In genomic region chr14:40999904-41000645, GRCm38 (mm10) we compare ENCODE assay signal across 14 mouse cellular contexts. TPM values are rescaled to one million over a fixed set of nuclear protein-coding genes. Genes with fewer than 3 reads are reported as not detected.
DNase-seq lines count a peak whose midpoint lies in the region; ATAC-seq lines count a peak whose summit lies in the region.
"Had no signal": no experiment of that assay in that cellular context is flagged by ENCODE, and none has a peak within 500 bp of the region (broad histone marks: within the 10 kb centered on the region; RNA-seq: fewer than 3 reads in every experiment).

No protein-coding gene starts in this region.

- peaks cover 44% of the 10 kb centered on the region for H3K36me3 ChIP-seq in midbrain, embryonic 13.5 days
- H3K36me3 ChIP-seq: stomach, embryonic 15.5 days had no signal

- peak; percentile 40 for DNase-seq in thymus, postnatal 0 days (ENCODE audit: low spot score)
- no peak for DNase-seq in thymus, postnatal 10 days (ENCODE audit: low spot score in 2 of 2)
- no peak for DNase-seq in layer of hippocampus, adult 9-10 months (ENCODE audit: low spot score)
- no peak for DNase-seq in cerebellum, adult 8-10 months
- DNase-seq: adrenal gland, adult 8-10 months; heart, postnatal 36 days had no signal

- no peak overlapping the region for H3K9ac ChIP-seq in midbrain, embryonic 13.5 days (replicated peaks)
- H3K9ac ChIP-seq: liver, embryonic 12.5 days; stomach, embryonic 15.5 days had no signal

- no peak overlapping the region for H3K4me2 ChIP-seq in midbrain, embryonic 13.5 days (replicated peaks)
- H3K4me2 ChIP-seq: liver, embryonic 12.5 days; stomach, embryonic 15.5 days had no signal

- H3K4me3 ChIP-seq in midbrain, embryonic 13.5 days (replicated peaks): no peak overlapping the region
- H3K4me3 ChIP-seq: liver, embryonic 12.5 days; myocyte; stomach, embryonic 15.5 days had no signal

- WGBS in midbrain, embryonic 13.5 days: 84% methylated on average over 7 of the region's 7 CpGs

- H3K27ac ChIP-seq in midbrain, embryonic 13.5 days: no peak overlapping the region
- H3K27ac ChIP-seq: macrophage; stomach, embryonic 15.5 days had no signal

- no peaks in the 10 kb centered on the region for H3K9me3 ChIP-seq in midbrain, embryonic 13.5 days
- H3K9me3 ChIP-seq: liver, embryonic 12.5 days; stomach, embryonic 15.5 days had no signal

- ATAC-seq in activated CD4-positive, CD25-positive, alpha-beta regulatory T cell, adult 4 months: peak; percentile 94
- peak; percentile 35 for ATAC-seq in megakaryocyte, adult 5-6 weeks (ENCODE audit: poor library complexity, severe bottlenecking)
- no peak for ATAC-seq in midbrain, embryonic 13.5 days
- ATAC-seq: intestine, postnatal 0 days; liver, embryonic 12.5 days had no signal

- no peaks in the 10 kb centered on the region; the same call in 1 of the 2 replicates for H3K27me3 ChIP-seq in midbrain, embryonic 13.5 days
- H3K27me3 ChIP-seq: liver, embryonic 12.5 days; stomach, embryonic 15.5 days had no signal

- peaks cover 17% of the 10 kb centered on the region for H3K4me1 ChIP-seq in midbrain, embryonic 13.5 days (replicated peaks)

RNA-seq across cellular contexts. Expression of gene Fam213a, which starts 13.5 kb away (rescaled TPM):
- 6.6 and 9.3 TPM in 2 replicates for polyA plus RNA-seq in thymus, postnatal 0 days (2015; fragmentation: Nextera tagmentation; extraction: Ambion mirVana)
- 1 to 10 TPM; 8.5 to 9.2 TPM for polyA plus RNA-seq in activated CD4-positive, CD25-positive, alpha-beta regulatory T cell, adult 4 months (2017; shearing (Covaris generic))
- total RNA-seq in megakaryocyte, adult 5-6 weeks (2015): 1.8 and 3.5 TPM in 2 replicates
- total RNA-seq in megakaryocyte, adult 5-6 weeks (2017): 2.6 and 3.6 TPM in 2 replicates
- 66.9 and 67.2 TPM in 2 replicates for polyA plus RNA-seq in midbrain, embryonic 13.5 days (2015; fragmentation: Nextera tagmentation; extraction: Ambion mirVana)

RNA-seq across cellular contexts. Expression of gene Tspan14, which starts 33.5 kb away (rescaled TPM):
- 58.5 and 65.0 TPM in 2 replicates for polyA plus RNA-seq in thymus, postnatal 0 days (2015; fragmentation: Nextera tagmentation; extraction: Ambion mirVana)
- 10 to 100 TPM; 56.8 to 58.3 TPM for polyA plus RNA-seq in activated CD4-positive, CD25-positive, alpha-beta regulatory T cell, adult 4 months (2017; shearing (Covaris generic))
- total RNA-seq in megakaryocyte, adult 5-6 weeks (2015): 60.6 and 66.0 TPM in 2 replicates
- 72.4 and 76.5 TPM in 2 replicates for total RNA-seq in megakaryocyte, adult 5-6 weeks (2017)
- polyA plus RNA-seq in midbrain, embryonic 13.5 days (2015; fragmentation: Nextera tagmentation; extraction: Ambion mirVana): 79.7 and 80.4 TPM in 2 replicates
